Mouse (Mus musculus) liver, embryonic 16.5 days (tissue): ENCODE data around the gene Rtbdn. TPM values are rescaled to one million over a fixed set of nuclear protein-coding genes. Genes with fewer than 3 reads are reported as not detected.

Experiments used
- ATAC-seq: fragments of 200-750 bp; cut with Nextera tagmentation; 2 replicates; pipeline ENCODE4 v1.8.0; 2017; ENCODE audit warnings: low read depth, mild to moderate bottlenecking, moderate number of reproducible peaks, moderate library complexity
- H3K27ac ChIP-seq: fragments of 300-500 bp; sonication (generic); 2 replicates; pipeline ENCODE4 v1.5.1; 2014; ENCODE audit warnings: mild to moderate bottlenecking, low read length
- H3K27me3 ChIP-seq: fragments of 300-500 bp; sonication (generic); 2 replicates; pipeline ENCODE4 v1.6.1; 2014; ENCODE audit warnings: low read depth, low read length, mixed read lengths; ENCODE audit not compliant: control insufficient read depth, insufficient read depth
- H3K36me3 ChIP-seq: fragments of 300-500 bp; sonication (generic); 2 replicates; pipeline ENCODE4 v1.6.1; 2014; ENCODE audit warnings: mild to moderate bottlenecking; ENCODE audit not compliant: control insufficient read depth, insufficient read depth
- H3K4me1 ChIP-seq: fragments of 300-500 bp; sonication (generic); 2 replicates; pipeline ENCODE4 v1.6.1; 2014; ENCODE audit warnings: low read depth, low read length, mixed read lengths; ENCODE audit not compliant: control insufficient read depth
- H3K4me2 ChIP-seq: fragments of 300-500 bp; sonication (generic); 2 replicates; pipeline ENCODE4 v1.6.1; 2014; ENCODE audit warnings: low read depth, low read length, mixed read lengths
- H3K4me3 ChIP-seq: fragments of 300-500 bp; sonication (generic); 2 replicates; pipeline ENCODE4 v1.5.1; 2014; ENCODE audit warnings: low read depth, mild to moderate bottlenecking, low read length
- H3K9ac ChIP-seq: fragments of 300-500 bp; sonication (generic); 2 replicates; pipeline ENCODE4 v1.6.1; 2014; ENCODE audit warnings: low read depth, low read length
- H3K9me3 ChIP-seq: fragments of 300-500 bp; sonication (generic); replicated peaks from 2 replicates; pipeline ENCODE4 v1.6.1; 2016; ENCODE audit warnings: low read length; ENCODE audit not compliant: control insufficient read depth
- WGBS: fragments of 180-500 bp; shearing (Covaris S2); extraction: QIAGEN DNeasy Blood & Tissue Kit; methylation state at CpG from one replicate; pipeline ENCODE4 v1.1.7; 2014; ENCODE audit not compliant: insufficient replicate concordance; 5-methylcytosine and 5-hydroxymethylcytosine counted together
- polyA plus RNA-seq: library from polyadenylated mRNA; unstranded; fragments of >200 nt; fragmentation: Nextera tagmentation; extraction: Ambion mirVana; gene quantifications from 2 replicates; pipeline ENCODE4 v1.2.1, GENCODE M21; 2015

Gene Rtbdn
- polyA plus RNA-seq, 1 experiment from 2014 or later = 0.20 TPM

GRCm38 (mm10) chr8:84985684-84986378, 39.0 kb downstream of the Rtbdn start:
- under 1% methylated on average over 53 of the region's 53 CpGs for WGBS
- Histone ChIP-seq H3K4me1 (peaks cover 71% of the 10 kb centered on the region), H3K36me3 (no peaks in the 10 kb centered on the region), H3K9ac (peak overlapping the region; percentile 66), H3K27me3 (no peaks in the 10 kb centered on the region), H3K4me2 (peak overlapping the region; percentile 99), H3K27ac (peak overlapping the region; percentile 86), H3K9me3 (no peaks in the 10 kb centered on the region), H3K4me3 (peak overlapping the region; percentile 64)
- ATAC-seq = peak; percentile 20

- Histone ChIP-seq H3K4me1 (peaks cover 69% of the 10 kb centered on the region), H3K27me3 (no peaks in the 10 kb centered on the region), H3K27ac (peak overlapping the region; percentile 86), H3K9ac (peak overlapping the region; percentile 66; the same call in 1 of the 2 replicates), H3K4me2 (peak overlapping the region; percentile 99), H3K9me3 (no peaks in the 10 kb centered on the region), H3K36me3 (no peaks in the 10 kb centered on the region), H3K4me3 (peak overlapping the region; percentile 64)
- no peak for ATAC-seq
- WGBS = 17% methylated on average over 8 of the region's 8 CpGs
Observed at GRCm38 (mm10) chr8:84986379-84986945, 39.7 kb downstream of the Rtbdn start.

GRCm38 (mm10) chr8:84987388-84987787, 40.6 kb downstream of the Rtbdn start:
- WGBS = 66% methylated on average over 5 of the region's 5 CpGs
- no peak for ATAC-seq

GRCm38 (mm10) chr8:84987903-84988302, 41.1 kb downstream of the Rtbdn start:
- H3K4me1 ChIP-seq = peaks cover 57% of the 10 kb centered on the region
- ATAC-seq = no peak
- no peak overlapping the region for H3K9ac ChIP-seq
- no peaks in the 10 kb centered on the region for H3K9me3 ChIP-seq
- no peak overlapping the region for H3K27ac ChIP-seq
- H3K36me3 ChIP-seq = no peaks in the 10 kb centered on the region
- H3K4me2 ChIP-seq = no peak overlapping the region
- H3K27me3 ChIP-seq = no peaks in the 10 kb centered on the region
- no peak overlapping the region for H3K4me3 ChIP-seq
- WGBS = 90% methylated on average over 2 of the region's 2 CpGs

More at GRCm38 (mm10) chr8:84987388-84987787, 40.6 kb downstream of the Rtbdn start:
- Histone ChIP-seq H3K27ac (no peak overlapping the region), H3K4me1 (peaks cover 60% of the 10 kb centered on the region), H3K4me3 (no peak overlapping the region), H3K9ac (no peak overlapping the region), H3K36me3 (no peaks in the 10 kb centered on the region), H3K4me2 (no peak overlapping the region), H3K9me3 (no peaks in the 10 kb centered on the region), H3K27me3 (no peaks in the 10 kb centered on the region)

- peak overlapping the region; percentile 81 for H3K27ac ChIP-seq
- no peak for ATAC-seq
- H3K9me3 ChIP-seq = no peaks in the 10 kb centered on the region
- WGBS = 9% methylated on average over 15 of the region's 15 CpGs
- H3K4me2 ChIP-seq = peak overlapping the region; percentile 96
- peaks cover 43% of the 10 kb centered on the region for H3K4me1 ChIP-seq
- peak overlapping the region; percentile 71 for H3K4me3 ChIP-seq
- H3K27me3 ChIP-seq = no peaks in the 10 kb centered on the region
- H3K36me3 ChIP-seq = no peaks in the 10 kb centered on the region
- peak overlapping the region; percentile 81 for H3K9ac ChIP-seq
Observed at GRCm38 (mm10) chr8:84989311-84989731, 42.5 kb downstream of the Rtbdn start.

GRCm38 (mm10) chr8:84989810-84990209, 43.0 kb downstream of the Rtbdn start:
- peak; percentile 67 for ATAC-seq
- Histone ChIP-seq H3K27ac (peak overlapping the region; percentile 81), H3K9me3 (no peaks in the 10 kb centered on the region), H3K4me1 (peaks cover 38% of the 10 kb centered on the region), H3K36me3 (no peaks in the 10 kb centered on the region), H3K4me3 (peak overlapping the region; percentile 71), H3K4me2 (peak overlapping the region; percentile 96), H3K9ac (peak overlapping the region; percentile 81), H3K27me3 (no peaks in the 10 kb centered on the region)
- WGBS = 0% methylated on average over 15 of the region's 15 CpGs

- 0% methylated on average over 28 of the region's 28 CpGs for whole genome bisulfite sequencing
- Histone ChIP-seq H3K4me3 (peak within 1 kb of the TSS; percentile 71), H3K36me3 (no peaks in the 10 kb centered on the region), H3K27ac (peak within 1 kb of the TSS; percentile 81), H3K9ac (peak within 1 kb of the TSS; percentile 81), H3K4me1 (peaks cover 33% of the 10 kb centered on the region), H3K4me2 (peak within 1 kb of the TSS; percentile 96), H3K9me3 (no peaks in the 10 kb centered on the region), H3K27me3 (no peaks in the 10 kb centered on the region)
- ATAC-seq = peak; percentile 81
Observed at GRCm38 (mm10) chr8:84990349-84990748, 43.6 kb downstream of the Rtbdn start, which contains the start of gene Hook2. TSS of gene Hook2 (plus strand) at chr8:84990603.

- H3K9me3 ChIP-seq = no peaks in the 10 kb centered on the region
- peak overlapping the region; percentile 96 for H3K4me2 ChIP-seq
- peak overlapping the region; percentile 77 for H3K27ac ChIP-seq
- ATAC-seq = peak; percentile 50
- H3K4me3 ChIP-seq = peak overlapping the region; percentile 71
- WGBS = 4% methylated on average over 15 of the region's 15 CpGs
- H3K36me3 ChIP-seq = no peaks in the 10 kb centered on the region
- peak overlapping the region; percentile 81 for H3K9ac ChIP-seq
- H3K27me3 ChIP-seq = no peaks in the 10 kb centered on the region
- peaks cover 28% of the 10 kb centered on the region for H3K4me1 ChIP-seq
Observed at GRCm38 (mm10) chr8:84990836-84991235, 44.0 kb downstream of the Rtbdn start.

- no peak overlapping the region for H3K9ac ChIP-seq
- H3K4me1 ChIP-seq = peaks cover 19% of the 10 kb centered on the region
- 80% methylated on average over 9 of the region's 9 CpGs for WGBS
- no peak overlapping the region for H3K4me3 ChIP-seq
- no peaks in the 10 kb centered on the region for H3K36me3 ChIP-seq
- H3K27me3 ChIP-seq = no peaks in the 10 kb centered on the region
- H3K4me2 ChIP-seq = no peak overlapping the region
- no peak overlapping the region for H3K27ac ChIP-seq
- ATAC-seq = no peak
- H3K9me3 ChIP-seq = no peaks in the 10 kb centered on the region
Observed at GRCm38 (mm10) chr8:84994375-84994774, 47.6 kb downstream of the Rtbdn start.
